Mouse (Mus musculus): ENCODE data around the gene Tex261.
A peak's percentile ranks its signal among the peaks of the same experiment; 100 is the strongest.
"Not testable (repeated sequence)": the region's sequence is repeated elsewhere in the genome, so short reads cannot be mapped to it uniquely, and the experiment has no call there.

Tex261 gene

GRCm38 (mm10) chr6:83775638-83776293, at the start of gene Tex261:
Gene Tex261, minus strand, starts transcription at chr6:83775813.
- peak; percentile 73 for DNase-seq (ENCODE audit: low read depth, low spot score)

- DNase-seq (ENCODE audit: low read depth, low spot score): no peak
Measured at GRCm38 (mm10) chr6:83821856-83822255, 46.2 kb upstream of the Tex261 start.

GRCm38 (mm10) chr6:83820727-83821515, 45.3 kb upstream of the Tex261 start:
- no peak for DNase-seq (ENCODE audit: low read depth, low spot score)

GRCm38 (mm10) chr6:83818996-83819395, 43.4 kb upstream of the Tex261 start:
- no peak for DNase-seq (ENCODE audit: low read depth, low spot score)

GRCm38 (mm10) chr6:83815801-83816200, 40.2 kb upstream of the Tex261 start:
- DNase-seq (ENCODE audit: low read depth, low spot score): no peak

- no peak for DNase-seq (ENCODE audit: low read depth, low spot score)
Measured at GRCm38 (mm10) chr6:83802846-83803245, 27.2 kb upstream of the Tex261 start.

- no peak for DNase-seq (ENCODE audit: low read depth, low spot score)
Measured at GRCm38 (mm10) chr6:83802033-83802432, 26.4 kb upstream of the Tex261 start.

- no peak for DNase-seq (ENCODE audit: low read depth, low spot score)
Measured at GRCm38 (mm10) chr6:83796686-83797085, 21.1 kb upstream of the Tex261 start.

- no peak for DNase-seq (ENCODE audit: low read depth, low spot score)
Measured at GRCm38 (mm10) chr6:83795492-83795900, 19.9 kb upstream of the Tex261 start.

GRCm38 (mm10) chr6:83794760-83795296, 19.2 kb upstream of the Tex261 start, which contains the start of gene Nagk:
Gene Nagk, plus strand, starts transcription at chr6:83794982.
- peak; percentile 77 for DNase-seq (ENCODE audit: low read depth, low spot score)

GRCm38 (mm10) chr6:83791251-83791890, 15.8 kb upstream of the Tex261 start:
- DNase-seq (ENCODE audit: low read depth, low spot score): no peak

- not testable (repeated sequence) for DNase-seq (ENCODE audit: low read depth, low spot score)
Measured at GRCm38 (mm10) chr6:83790533-83790932, 14.9 kb upstream of the Tex261 start.

GRCm38 (mm10) chr6:83788554-83788953, 12.9 kb upstream of the Tex261 start:
- DNase-seq (ENCODE audit: low read depth, low spot score): no peak

- no peak for DNase-seq (ENCODE audit: low read depth, low spot score)
Measured at GRCm38 (mm10) chr6:83786426-83786825, 10.8 kb upstream of the Tex261 start.

GRCm38 (mm10) chr6:83779026-83779425, 3.4 kb upstream of the Tex261 start:
- DNase-seq (ENCODE audit: low read depth, low spot score): peak; percentile 31

- no peak for DNase-seq (ENCODE audit: low read depth, low spot score)
Measured at GRCm38 (mm10) chr6:83778306-83778705, 2.7 kb upstream of the Tex261 start.

GRCm38 (mm10) chr6:83774781-83775563, 641 bp downstream of the Tex261 start:
- peak; percentile 24 for DNase-seq (ENCODE audit: low read depth, low spot score)

GRCm38 (mm10) chr6:83774126-83774525, 1.5 kb downstream of the Tex261 start:
- no peak for DNase-seq (ENCODE audit: low read depth, low spot score)

GRCm38 (mm10) chr6:83768485-83768884, 7.1 kb downstream of the Tex261 start:
- DNase-seq (ENCODE audit: low read depth, low spot score): no peak

GRCm38 (mm10) chr6:83766982-83767381, 8.6 kb downstream of the Tex261 start:
- no peak for DNase-seq (ENCODE audit: low read depth, low spot score)

- no peak for DNase-seq (ENCODE audit: low read depth, low spot score)
Measured at GRCm38 (mm10) chr6:83762880-83763431, 12.7 kb downstream of the Tex261 start.
